Mouse (Mus musculus): Measurements from ENCODE around the gene 1700113H08Rik. TPM values are rescaled to one million over a fixed set of nuclear protein-coding genes. Genes with fewer than 3 reads are reported as not detected.

The 1700113H08Rik gene
- total RNA-seq, 1 experiment, result not detected

GRCm38 (mm10) chr10:87239332-87240008 is 181.6 kb downstream of the 1700113H08Rik start:
- Histone ChIP-seq H3K27ac (ENCODE audit: insufficient read depth, low read depth, low read length, poor library complexity, severe bottlenecking) (no peak overlapping the region), H3K4me3 (ENCODE audit: insufficient read depth in 1 of 2, low read depth in 1 of 2, low read length in 2 of 2, poor library complexity in 1 of 2, severe bottlenecking in 1 of 2) (no peak overlapping the region), H3K9me3 (ENCODE audit: control insufficient read depth, insufficient read depth, low read depth, low read length) (no peaks in the 10 kb centered on the region), H3K9ac (ENCODE audit: insufficient read depth, low read depth, low read length, poor library complexity, severe bottlenecking) (no peak overlapping the region), H3K36me3 (ENCODE audit: control insufficient read depth, insufficient read depth, low read length, poor library complexity, severe bottlenecking) (no peaks in the 10 kb centered on the region), H3K4me1 (ENCODE audit: control insufficient read depth in 2 of 2, insufficient read depth in 2 of 2, low read length in 2 of 2, poor library complexity in 1 of 2) (no peaks in the 10 kb centered on the region)
- no peak for DNase-seq (ENCODE audit: low read depth, low spot score)
- in situ Hi-C loops (cut with MboI; ENCODE audit: low sequenced_read_pairs in 2 of 2, unreplicated experiment in 2 of 2), result no loop called here
- TF ChIP-seq ZNF384 (IDR thresholded peaks at IDR 0.05; ENCODE audit: low read depth, low read length) (no peak), CHD2 (IDR thresholded peaks at IDR 0.05; ENCODE audit: low read depth, low read length) (no peak), HCFC1 (IDR thresholded peaks at IDR 0.05; ENCODE audit: borderline replicate concordance, insufficient read depth, low read length) (no peak)

GRCm38 (mm10) chr10:87271724-87272123 is 213.9 kb downstream of the 1700113H08Rik start:
- no peak for DNase-seq (ENCODE audit: low read depth, low spot score)
- Histone ChIP-seq H3K9me3 (ENCODE audit: control insufficient read depth, insufficient read depth, low read depth, low read length) (no peaks in the 10 kb centered on the region), H3K9ac (ENCODE audit: insufficient read depth, low read depth, low read length, poor library complexity, severe bottlenecking) (no peak overlapping the region), H3K4me1 (ENCODE audit: control insufficient read depth in 2 of 2, insufficient read depth in 2 of 2, low read length in 2 of 2, poor library complexity in 1 of 2) (no peaks in the 10 kb centered on the region), H3K36me3 (ENCODE audit: control insufficient read depth, insufficient read depth, low read length, poor library complexity, severe bottlenecking) (no peaks in the 10 kb centered on the region), H3K4me3 (ENCODE audit: insufficient read depth in 1 of 2, low read depth in 1 of 2, low read length in 2 of 2, poor library complexity in 1 of 2, severe bottlenecking in 1 of 2) (no peak overlapping the region), H3K27ac (ENCODE audit: insufficient read depth, low read depth, low read length, poor library complexity, severe bottlenecking) (no peak overlapping the region)
- TF ChIP-seq MAFK (IDR thresholded peaks at IDR 0.05; ENCODE audit: insufficient read depth, low read depth, low read length), result no peak
- TF ChIP-seq ZC3H11A (IDR thresholded peaks at IDR 0.05; ENCODE audit: borderline replicate concordance, low read depth, low read length), result no peak
- TF ChIP-seq ZNF384 (IDR thresholded peaks at IDR 0.05; ENCODE audit: low read depth, low read length), result no peak
- in situ Hi-C loops (cut with MboI; ENCODE audit: low sequenced_read_pairs in 2 of 2, unreplicated experiment in 2 of 2), result no loop called here

GRCm38 (mm10) chr10:87272133-87272622 is 214.3 kb downstream of the 1700113H08Rik start:
- Histone ChIP-seq H3K36me3 (ENCODE audit: control insufficient read depth, insufficient read depth, low read length, poor library complexity, severe bottlenecking) (no peaks in the 10 kb centered on the region), H3K9me3 (ENCODE audit: control insufficient read depth, insufficient read depth, low read depth, low read length) (no peaks in the 10 kb centered on the region), H3K4me3 (ENCODE audit: insufficient read depth in 1 of 2, low read depth in 1 of 2, low read length in 2 of 2, poor library complexity in 1 of 2, severe bottlenecking in 1 of 2) (no peak overlapping the region), H3K4me1 (ENCODE audit: control insufficient read depth in 2 of 2, insufficient read depth in 2 of 2, low read length in 2 of 2, poor library complexity in 1 of 2) (no peaks in the 10 kb centered on the region), H3K9ac (ENCODE audit: insufficient read depth, low read depth, low read length, poor library complexity, severe bottlenecking) (no peak overlapping the region), H3K27ac (ENCODE audit: insufficient read depth, low read depth, low read length, poor library complexity, severe bottlenecking) (no peak overlapping the region)
- TF ChIP-seq ZNF384 (IDR thresholded peaks at IDR 0.05; ENCODE audit: low read depth, low read length), result no peak
- no peak for TF ChIP-seq CHD2 (IDR thresholded peaks at IDR 0.05; ENCODE audit: low read depth, low read length)
- DNase-seq (ENCODE audit: low read depth, low spot score), result no peak
- in situ Hi-C loops (cut with MboI; ENCODE audit: low sequenced_read_pairs in 2 of 2, unreplicated experiment in 2 of 2), result no loop called here

- TF ChIP-seq ZNF384 (IDR thresholded peaks at IDR 0.05; ENCODE audit: low read depth, low read length) (no peak), CHD2 (IDR thresholded peaks at IDR 0.05; ENCODE audit: low read depth, low read length) (no peak), ZC3H11A (IDR thresholded peaks at IDR 0.05; ENCODE audit: borderline replicate concordance, low read depth, low read length) (no peak), HCFC1 (IDR thresholded peaks at IDR 0.05; ENCODE audit: borderline replicate concordance, insufficient read depth, low read length) (no peak), MAFK (IDR thresholded peaks at IDR 0.05; ENCODE audit: insufficient read depth, low read depth, low read length) (no peak)
- Histone ChIP-seq H3K27ac (ENCODE audit: insufficient read depth, low read depth, low read length, poor library complexity, severe bottlenecking) (no peak overlapping the region), H3K4me3 (ENCODE audit: insufficient read depth in 1 of 2, low read depth in 1 of 2, low read length in 2 of 2, poor library complexity in 1 of 2, severe bottlenecking in 1 of 2) (no peak overlapping the region), H3K9ac (ENCODE audit: insufficient read depth, low read depth, low read length, poor library complexity, severe bottlenecking) (no peak overlapping the region), H3K9me3 (ENCODE audit: control insufficient read depth, insufficient read depth, low read depth, low read length) (no peaks in the 10 kb centered on the region), H3K4me1 (ENCODE audit: control insufficient read depth in 2 of 2, insufficient read depth in 2 of 2, low read length in 2 of 2, poor library complexity in 1 of 2) (no peaks in the 10 kb centered on the region), H3K36me3 (ENCODE audit: control insufficient read depth, insufficient read depth, low read length, poor library complexity, severe bottlenecking) (no peaks in the 10 kb centered on the region)
- DNase-seq (ENCODE audit: low read depth, low spot score), result no peak
- in situ Hi-C loops (cut with MboI; ENCODE audit: low sequenced_read_pairs in 2 of 2, unreplicated experiment in 2 of 2), result no loop called here
Observed at GRCm38 (mm10) chr10:87275075-87275474, 217.2 kb downstream of the 1700113H08Rik start.

Other genes starting within 250 kb of the 1700113H08Rik start
- gene Stab2, start 50.0 kb upstream of the 1700113H08Rik start, total RNA-seq (2012; rRNA removed), result 0.26 and 0.27 TPM in 2 replicates

Data from ES-E14 (cell line).